Mouse (Mus musculus) heart, adult 9 months (tissue): ENCODE results near the gene Tnfaip2.

Source experiments
- DNase-seq, 2 experiments: peaks; one replicate each; pipeline ENCODE4 v3.0.0; 2022; ENCODE audit warnings: low spot score in 2 of 2

Gene Tnfaip2

DNA sequence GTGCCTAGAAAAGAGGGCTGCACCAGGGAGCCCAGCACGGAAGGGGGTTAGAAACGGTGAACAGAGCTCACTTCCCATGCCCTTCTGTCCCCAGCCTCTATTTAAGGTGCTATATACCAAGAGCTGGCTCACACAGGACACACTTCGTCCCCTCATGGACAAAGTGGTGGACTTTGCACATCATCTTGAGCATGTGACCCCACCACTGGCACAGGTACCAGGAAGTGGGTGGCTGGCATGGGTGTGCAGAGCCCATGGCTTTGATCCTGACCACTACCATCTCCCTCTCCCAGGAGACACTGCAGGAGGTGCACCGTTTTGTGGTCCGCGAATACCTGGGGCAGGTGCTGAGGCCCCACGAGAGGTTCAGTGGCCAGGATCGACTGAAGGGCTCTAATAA lies 13.9 kb upstream of the Tnfaip2 start:
- DNase-seq: no peak

- DNase-seq: peak; percentile 58
These were observed 13.0 kb upstream of the Tnfaip2 start for GRCm38 (mm10) chr12:111428961-111429911.

- DNase-seq: peak; percentile 36 to 48
These were observed 12.0 kb upstream of the Tnfaip2 start for GRCm38 (mm10) chr12:111430049-111430867.

GRCm38 (mm10) chr12:111430868-111431817 lies 11.1 kb upstream of the Tnfaip2 start:
- peak in 1 of 2 experiments; percentile 43 for DNase-seq

GRCm38 (mm10) chr12:111432097-111432496 lies 10.2 kb upstream of the Tnfaip2 start:
- DNase-seq: no peak

DNA sequence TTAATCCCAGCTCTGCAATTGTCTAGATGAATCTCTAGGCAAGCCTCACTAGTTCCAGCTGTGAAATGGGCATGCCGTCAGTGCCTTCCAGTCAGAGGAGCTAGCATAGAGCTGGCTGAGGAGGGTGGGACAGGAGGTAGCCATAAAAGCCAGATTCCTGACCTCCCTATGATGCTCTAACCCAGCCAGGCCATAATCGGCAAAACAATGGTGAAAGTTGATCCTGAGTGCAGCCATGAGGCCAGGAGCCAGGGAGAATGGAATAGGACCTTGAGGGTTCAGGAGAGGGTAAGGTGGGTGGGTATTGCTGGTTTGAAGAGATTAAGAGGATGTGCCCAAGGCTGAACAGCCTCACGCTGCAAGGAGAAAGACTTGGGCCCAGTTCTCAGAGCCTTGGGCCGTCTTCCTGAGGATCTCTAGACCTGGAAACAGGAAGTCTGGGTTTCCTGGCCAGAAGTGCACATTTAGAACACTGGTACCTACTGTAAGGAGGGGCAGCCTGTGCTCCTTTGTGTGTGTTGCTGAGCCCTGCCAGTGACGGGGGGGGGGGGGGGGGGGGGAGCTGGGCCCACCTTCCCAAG lies 9.4 kb upstream of the Tnfaip2 start:
- no peak for DNase-seq

DNA sequence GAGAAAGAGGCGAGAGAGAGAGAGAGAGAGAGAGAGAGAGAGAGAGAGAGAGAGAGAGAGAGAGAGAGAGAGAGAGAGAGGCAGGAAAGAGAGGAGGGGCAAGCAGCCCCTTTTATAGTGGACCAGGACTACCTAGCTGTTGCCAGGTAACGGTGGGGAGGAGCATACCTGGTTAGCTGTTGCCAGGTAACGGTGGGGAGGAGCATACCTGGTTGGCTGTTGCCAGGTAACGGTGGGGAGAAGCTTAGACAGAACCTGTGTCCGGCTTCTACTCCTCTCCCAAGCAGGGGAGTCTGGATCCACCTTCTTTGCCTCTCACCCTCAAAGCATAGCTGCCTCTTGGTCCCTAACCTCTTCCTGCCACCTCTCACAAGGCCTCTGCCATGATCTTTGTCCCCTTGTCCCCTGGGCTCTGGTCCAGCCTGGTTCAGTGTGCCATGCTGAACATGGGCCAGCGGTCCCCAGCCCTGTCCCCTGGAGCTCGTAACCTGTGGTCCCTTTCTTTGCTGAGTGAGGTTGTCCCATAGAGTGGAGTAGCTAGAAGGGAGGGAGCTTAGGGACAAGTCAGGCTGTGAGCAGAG lies 8.0 kb upstream of the Tnfaip2 start:
- DNase-seq: no peak

GRCm38 (mm10) chr12:111434745-111435327 lies 7.4 kb upstream of the Tnfaip2 start:
- no peak for DNase-seq

DNA sequence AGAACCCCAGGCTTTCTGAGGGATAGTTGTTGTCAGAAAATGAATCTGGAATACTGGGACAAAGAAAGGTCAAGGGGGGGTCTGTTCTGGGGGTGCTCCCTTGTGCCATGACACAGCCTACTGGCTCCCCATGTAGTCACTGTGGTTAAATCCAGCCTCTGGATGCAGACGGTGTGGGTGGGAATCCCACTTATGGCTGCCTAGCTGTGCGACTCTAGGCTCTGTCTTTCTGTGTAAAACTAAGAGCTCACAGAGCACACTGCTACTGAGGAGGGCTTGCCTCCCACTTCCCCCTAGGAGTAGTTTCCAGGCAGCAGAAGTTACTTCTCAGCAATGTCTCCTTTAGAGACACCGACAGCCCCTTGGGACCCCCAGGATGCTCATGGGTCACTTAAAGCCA lies 6.1 kb upstream of the Tnfaip2 start:
- DNase-seq: no peak

GRCm38 (mm10) chr12:111436640-111437039 lies 5.6 kb upstream of the Tnfaip2 start:
- peak; percentile 39 to 47 for DNase-seq

DNA sequence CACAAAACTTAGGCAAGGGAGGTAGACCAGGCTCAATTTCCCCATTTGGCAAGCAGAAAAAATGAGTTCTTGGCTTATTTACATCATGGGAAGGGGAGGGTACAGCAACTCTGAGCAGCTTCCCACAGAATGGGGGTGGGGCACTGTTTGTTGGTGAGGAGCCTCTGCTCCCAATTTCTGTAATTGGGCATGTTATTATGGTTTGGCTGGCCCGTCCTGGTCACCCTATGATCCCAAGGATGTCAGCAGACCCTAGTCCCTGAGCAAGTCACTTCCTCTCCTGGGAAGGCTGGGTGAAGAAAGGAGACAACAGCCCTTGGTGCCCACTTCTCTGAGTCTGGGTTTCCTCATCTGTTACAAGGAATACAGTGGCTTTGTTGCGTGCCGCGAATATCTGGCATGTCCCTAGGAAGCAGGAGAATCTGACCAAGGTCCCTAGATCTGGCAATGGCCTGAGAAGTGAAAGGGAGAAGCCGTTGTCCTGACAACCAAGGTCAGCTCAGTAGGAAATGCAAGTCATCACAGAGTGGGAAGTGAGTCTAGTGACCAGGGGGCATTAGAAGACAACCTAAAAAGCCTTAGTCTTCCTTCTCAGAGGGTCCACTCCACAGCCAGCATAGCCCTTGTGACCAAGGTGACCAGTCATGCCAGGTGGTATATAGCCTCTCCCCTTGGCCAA lies 4.9 kb upstream of the Tnfaip2 start:
- peak in 1 of 2 experiments; percentile 45 for DNase-seq

GRCm38 (mm10) chr12:111438850-111439249 lies 3.4 kb upstream of the Tnfaip2 start:
- DNase-seq: no peak

- no peak for DNase-seq
These were observed 1.4 kb upstream of the Tnfaip2 start for GRCm38 (mm10) chr12:111440701-111441373.

- no peak for DNase-seq
These were observed 746 bp upstream of the Tnfaip2 start for GRCm38 (mm10) chr12:111441523-111441922.

DNA sequence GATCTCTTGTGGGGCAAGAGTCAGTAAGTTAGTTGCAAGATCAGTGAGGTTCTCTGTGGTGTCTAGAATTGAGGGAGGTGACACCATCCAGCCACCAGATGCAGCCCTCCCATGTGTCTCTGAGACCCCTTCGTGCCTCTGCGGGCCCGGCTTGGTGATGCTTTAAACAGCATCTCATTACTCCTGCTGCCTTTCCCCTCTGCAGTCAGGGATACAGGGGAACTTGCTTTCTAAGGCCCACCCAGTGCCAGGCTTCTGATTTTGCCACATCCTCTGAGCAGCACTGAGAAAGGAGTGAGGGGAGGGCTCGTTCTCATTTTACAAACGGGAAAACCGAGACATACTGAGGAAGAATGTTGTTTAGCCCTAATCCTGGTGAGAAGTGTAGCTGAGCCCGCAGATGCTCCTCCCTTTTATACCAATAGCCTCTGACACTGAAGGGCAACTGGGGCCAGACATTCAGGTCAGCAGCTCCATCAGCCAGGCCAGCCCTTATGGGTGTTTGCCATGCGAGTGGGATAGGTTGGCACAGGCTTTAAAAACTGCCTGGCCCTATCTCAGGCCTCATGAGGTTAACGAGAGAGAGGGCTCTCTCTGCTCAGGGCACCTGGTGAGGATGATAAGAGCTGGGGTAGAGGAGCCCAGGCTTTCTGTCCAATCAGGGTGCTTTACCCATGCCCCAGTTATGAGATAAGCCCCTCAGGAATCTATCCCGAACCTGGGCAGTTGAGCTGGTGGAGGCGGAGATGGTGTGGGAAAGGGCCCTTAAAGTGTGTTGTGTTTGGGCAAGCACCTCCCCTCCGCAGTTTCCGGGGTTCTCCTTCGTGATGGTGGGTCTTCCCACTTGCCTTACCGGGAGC lies 972 bp downstream of the Tnfaip2 start:
- DNase-seq: peak; percentile 67 to 71

DNA sequence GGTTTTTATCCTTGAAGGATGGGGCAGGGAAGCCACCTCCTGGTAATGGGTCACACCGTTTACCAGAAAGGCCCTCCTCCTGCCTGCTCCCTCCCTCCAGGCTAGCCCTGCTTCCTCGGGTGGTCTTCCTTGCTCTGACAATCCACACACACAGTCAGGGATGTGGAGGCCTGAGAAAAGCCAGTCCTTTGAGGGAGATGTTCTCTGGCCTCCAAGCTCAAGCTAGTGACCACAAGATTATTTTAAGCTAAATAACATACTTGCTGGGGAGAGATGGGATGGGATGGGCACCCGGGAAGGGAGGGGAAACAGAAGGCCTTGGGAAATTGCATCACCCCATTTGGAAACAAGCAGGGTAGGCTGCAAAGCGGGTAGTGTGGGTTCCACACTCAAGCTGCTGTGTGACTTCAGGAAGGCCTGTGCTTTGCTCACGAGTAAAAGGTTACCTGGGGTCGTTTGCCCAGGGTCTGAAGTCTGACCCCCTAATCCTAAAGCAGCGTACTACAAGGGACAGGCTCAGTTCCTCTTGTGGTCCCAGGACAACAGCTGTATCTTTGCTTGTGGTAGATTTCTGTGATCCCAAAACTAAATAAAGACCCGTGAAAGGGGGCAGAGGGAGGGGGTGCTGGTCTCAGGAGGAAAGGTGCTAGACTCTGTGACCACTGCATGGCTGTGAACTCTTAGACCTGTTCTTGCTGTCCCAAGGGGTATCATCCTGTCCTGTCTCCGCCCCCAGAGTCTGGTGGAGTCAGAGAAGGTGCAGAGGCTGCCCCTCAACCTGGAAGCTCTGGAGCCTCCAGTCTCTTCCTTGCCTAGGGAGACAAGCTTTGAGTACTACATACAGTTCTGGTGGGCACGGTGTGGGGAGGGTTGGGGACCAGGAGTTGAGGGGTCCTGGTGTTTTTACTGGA lies 1.9 kb downstream of the Tnfaip2 start:
- DNase-seq: peak in 1 of 2 experiments; percentile 42
